Mouse (Mus musculus) forebrain, embryonic 15.5 days (tissue): ENCODE measurements at regions not wholly inside any gene's neighbourhood (a gene's known extent, or its start where the extent isn't known, plus 50 kb on each side); places are given as distances from the start of the nearest gene placed in this dataset.

Source experiments
- ATAC-seq: fragments of 200-750 bp; cut with Nextera tagmentation; replicated peaks from 2 replicates; pipeline ENCODE4 v1.8.0; 2017; ENCODE audit warnings: mild to moderate bottlenecking, moderate TSS enrichment, moderate library complexity
- H3K27ac ChIP-seq: fragments of 300-500 bp; sonication (generic); replicated peaks from 2 replicates; pipeline ENCODE4 v1.5.1; 2015; ENCODE audit warnings: mild to moderate bottlenecking, inconsistent platforms
- H3K27me3 ChIP-seq: fragments of 300-500 bp; sonication (generic); 2 replicates; pipeline ENCODE4 v1.6.1; 2015; ENCODE audit warnings: inconsistent platforms
- H3K36me3 ChIP-seq: fragments of 300-500 bp; sonication (generic); 2 replicates; pipeline ENCODE4 v1.6.1; 2015; ENCODE audit warnings: mild to moderate bottlenecking, inconsistent platforms
- H3K4me1 ChIP-seq: fragments of 300-500 bp; sonication (generic); 2 replicates; pipeline ENCODE4 v1.6.1; 2015; ENCODE audit warnings: inconsistent platforms
- H3K4me2 ChIP-seq: fragments of 300-500 bp; sonication (generic); replicated peaks from 2 replicates; pipeline ENCODE4 v1.6.1; 2015; ENCODE audit warnings: mild to moderate bottlenecking, inconsistent platforms
- H3K4me3 ChIP-seq: fragments of 300-500 bp; sonication (generic); 2 replicates; pipeline ENCODE4 v1.5.1; 2015; ENCODE audit warnings: mild to moderate bottlenecking, inconsistent platforms
- H3K9ac ChIP-seq: fragments of 300-500 bp; sonication (generic); replicated peaks from 2 replicates; pipeline ENCODE4 v1.6.1; 2015; ENCODE audit warnings: mild to moderate bottlenecking, inconsistent platforms
- H3K9me3 ChIP-seq: fragments of 300-500 bp; sonication (generic); 2 replicates; pipeline ENCODE4 v1.6.1; 2016; ENCODE audit warnings: inconsistent platforms
- WGBS: fragments of 180-500 bp; shearing (Covaris S2); methylation state at CpG from one replicate; pipeline ENCODE4 v1.1.7; 2015; ENCODE audit warnings: mixed read lengths; 5-methylcytosine and 5-hydroxymethylcytosine counted together

DNA sequence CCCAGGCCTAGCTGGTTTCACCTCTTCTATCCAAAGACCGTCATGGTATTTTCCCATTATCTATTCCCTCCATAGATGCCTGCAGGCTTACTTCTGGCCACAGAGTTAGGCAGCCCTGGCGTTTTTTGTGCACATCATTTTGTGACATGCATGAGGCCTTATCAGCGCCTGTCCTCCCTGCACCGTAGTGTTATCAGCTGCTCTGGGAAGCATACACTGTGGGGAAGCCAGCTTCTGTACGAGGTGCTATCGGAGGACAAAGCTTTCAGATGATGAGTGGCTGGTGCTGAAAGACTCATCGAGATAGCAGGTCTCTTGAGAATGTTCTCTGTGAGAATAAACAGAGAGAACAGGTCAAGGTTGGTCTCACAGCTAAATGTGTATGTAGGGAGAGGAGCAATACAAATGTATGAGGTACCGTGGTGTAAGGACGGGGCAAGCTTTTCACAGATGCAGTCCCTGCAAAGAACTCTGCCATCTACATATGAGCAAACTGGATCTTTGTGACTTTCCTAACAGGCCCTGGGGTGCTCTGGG, 190.0 kb upstream of the Tshz3 start:
- ATAC-seq, result no peak
- H3K9ac ChIP-seq, result no peak overlapping the region
- no peaks in the 10 kb centered on the region for H3K36me3 ChIP-seq
- 91% methylated on average over 9 of the region's 9 CpGs for WGBS
- peaks cover 23% of the 10 kb centered on the region for H3K4me1 ChIP-seq
- H3K27ac ChIP-seq, result no peak overlapping the region
- H3K9me3 ChIP-seq, result no peaks in the 10 kb centered on the region
- no peaks in the 10 kb centered on the region for H3K27me3 ChIP-seq
- H3K4me2 ChIP-seq, result no peak overlapping the region
- H3K4me3 ChIP-seq, result no peak overlapping the region

DNA sequence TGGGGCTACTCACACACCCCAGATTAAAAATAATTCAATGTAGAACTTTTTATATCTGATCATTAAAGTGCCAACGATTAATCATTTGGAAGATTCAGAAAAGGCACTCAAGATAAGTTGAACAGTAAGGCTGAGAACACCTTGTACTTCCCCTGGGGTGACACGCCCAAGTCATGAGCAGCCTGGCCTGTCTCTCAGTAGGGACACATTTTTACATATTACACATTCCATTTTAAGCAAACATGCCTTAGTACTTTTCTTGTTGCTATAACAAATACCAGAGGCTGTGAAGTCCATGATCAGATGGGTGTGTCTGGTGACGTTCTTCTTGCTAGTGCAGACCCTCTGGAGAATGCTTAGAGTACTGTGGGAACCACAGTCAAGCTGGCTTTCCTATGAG, 184.2 kb upstream of the Tshz3 start:
- ATAC-seq, result no peak
- Histone ChIP-seq H3K9ac (no peak overlapping the region), H3K4me1 (no peaks in the 10 kb centered on the region), H3K4me2 (no peak overlapping the region), H3K36me3 (no peaks in the 10 kb centered on the region), H3K27ac (no peak overlapping the region), H3K9me3 (no peaks in the 10 kb centered on the region), H3K27me3 (no peaks in the 10 kb centered on the region), H3K4me3 (no peak overlapping the region)
- WGBS, result 90% methylated on average over 3 of the region's 3 CpGs

DNA sequence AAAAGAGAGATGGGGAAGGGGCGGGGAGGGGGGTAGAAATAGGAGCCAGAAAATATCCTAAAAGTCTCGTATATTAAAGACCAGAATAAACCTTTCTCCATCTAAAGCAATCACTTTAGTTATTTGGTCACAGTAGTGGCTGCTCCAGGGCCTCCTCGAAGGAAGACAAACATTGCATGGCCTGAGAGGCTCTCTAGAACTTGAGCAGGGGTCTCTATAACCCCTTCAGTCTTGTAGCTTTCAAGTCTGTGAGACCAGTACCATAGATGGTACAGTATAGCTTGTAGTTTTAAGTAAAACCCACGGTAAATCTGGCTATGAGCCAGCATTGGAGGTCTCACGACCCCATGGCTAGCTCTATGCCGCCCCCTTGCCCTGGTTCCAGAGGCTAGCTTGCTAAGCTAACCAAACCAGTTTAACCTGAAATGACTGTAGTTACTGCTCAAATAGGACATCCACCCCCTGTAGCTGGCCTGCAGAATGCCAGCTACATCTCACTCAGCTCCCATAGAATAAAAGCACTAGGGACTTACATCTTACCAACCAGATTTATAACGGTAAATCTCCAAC, 181.7 kb upstream of the Tshz3 start:
- Histone ChIP-seq H3K4me2 (no peak overlapping the region), H3K9me3 (no peaks in the 10 kb centered on the region), H3K27me3 (no peaks in the 10 kb centered on the region), H3K9ac (no peak overlapping the region), H3K4me1 (no peaks in the 10 kb centered on the region), H3K27ac (no peak overlapping the region), H3K4me3 (no peak overlapping the region), H3K36me3 (no peaks in the 10 kb centered on the region)
- no peak for ATAC-seq
- WGBS, result 71% methylated on average over 7 of the region's 7 CpGs

DNA sequence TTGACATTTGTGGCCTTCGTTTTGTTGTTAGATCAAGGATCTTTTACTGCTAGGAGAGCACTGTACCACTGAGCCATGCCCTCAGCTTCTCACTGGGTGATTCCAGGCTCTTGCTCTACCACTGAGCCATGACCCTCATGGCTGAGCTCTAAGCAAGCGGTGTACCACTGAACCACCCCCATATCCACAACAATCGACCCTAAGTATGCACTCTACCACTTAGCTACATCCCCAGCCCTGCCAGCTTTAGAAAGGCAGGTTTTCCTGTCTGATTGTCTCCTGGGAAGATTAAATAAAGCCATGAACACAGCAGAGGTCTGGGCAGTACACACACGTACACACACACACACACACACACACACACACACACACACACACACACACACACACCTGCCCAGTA, 178.9 kb upstream of the Tshz3 start:
- 84% methylated on average over 4 of the region's 4 CpGs for WGBS
- Histone ChIP-seq H3K36me3 (no peaks in the 10 kb centered on the region), H3K4me1 (0 out of 2 replicates have a peak, but pooled peaks cover 2% of the 10 kb centered on the region), H3K4me3 (no peak overlapping the region), H3K4me2 (no peak overlapping the region), H3K27ac (no peak overlapping the region), H3K27me3 (no peaks in the 10 kb centered on the region), H3K9me3 (no peaks in the 10 kb centered on the region), H3K9ac (no peak overlapping the region)
- ATAC-seq, result no peak

DNA sequence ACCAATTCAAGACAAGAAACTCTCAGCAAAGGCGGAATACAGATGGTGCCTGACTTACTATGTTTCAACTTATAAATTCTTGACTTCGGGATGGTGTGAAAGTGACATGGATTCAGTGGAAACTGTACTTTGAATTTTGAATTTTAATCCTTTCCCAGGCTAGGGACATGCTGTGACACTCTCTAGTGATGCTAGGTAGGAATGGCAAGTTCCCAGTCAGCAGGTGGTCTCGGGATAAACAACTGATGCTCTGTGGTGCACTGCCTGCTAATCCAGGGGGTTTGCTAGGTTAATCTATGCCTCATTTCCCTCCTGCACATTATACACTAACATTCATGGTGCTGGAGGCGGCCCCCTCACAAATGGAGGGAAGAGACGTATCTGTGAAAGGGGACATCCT, 175.0 kb upstream of the Tshz3 start:
- Histone ChIP-seq H3K27ac (no peak overlapping the region; the same call in 1 of the 2 replicates), H3K27me3 (no peaks in the 10 kb centered on the region), H3K4me3 (no peak overlapping the region), H3K36me3 (no peaks in the 10 kb centered on the region), H3K9me3 (no peaks in the 10 kb centered on the region), H3K4me2 (no peak overlapping the region), H3K4me1 (0 out of 2 replicates have a peak, but pooled peaks cover 2% of the 10 kb centered on the region), H3K9ac (no peak overlapping the region)
- no peak for ATAC-seq
- WGBS, result 53% methylated on average over 5 of the region's 5 CpGs

DNA sequence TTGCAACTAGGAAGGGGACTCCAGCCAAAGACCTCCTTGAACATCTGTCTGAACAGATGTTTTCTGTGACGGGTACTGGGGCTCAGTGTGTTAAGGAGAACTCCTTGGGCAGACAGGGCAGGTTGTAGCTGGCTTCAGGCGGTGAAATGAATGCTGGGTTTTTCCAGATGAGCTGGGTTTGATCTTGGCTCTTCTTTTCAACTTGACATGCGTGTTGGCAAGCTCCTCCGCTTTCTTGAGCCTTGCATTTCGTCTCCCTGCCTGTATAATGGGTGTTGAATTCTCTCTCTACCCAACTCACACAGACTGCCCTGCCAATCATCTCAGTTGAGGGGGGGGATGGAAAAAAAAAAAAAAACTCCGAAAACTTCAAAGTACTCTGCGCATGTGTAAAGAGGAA, 171.8 kb upstream of the Tshz3 start:
- WGBS, result 47% methylated on average over 7 of the region's 7 CpGs
- ATAC-seq, result peak; percentile 41; the same call in 1 of the 2 replicates
- no peak overlapping the region for H3K4me3 ChIP-seq

DNA sequence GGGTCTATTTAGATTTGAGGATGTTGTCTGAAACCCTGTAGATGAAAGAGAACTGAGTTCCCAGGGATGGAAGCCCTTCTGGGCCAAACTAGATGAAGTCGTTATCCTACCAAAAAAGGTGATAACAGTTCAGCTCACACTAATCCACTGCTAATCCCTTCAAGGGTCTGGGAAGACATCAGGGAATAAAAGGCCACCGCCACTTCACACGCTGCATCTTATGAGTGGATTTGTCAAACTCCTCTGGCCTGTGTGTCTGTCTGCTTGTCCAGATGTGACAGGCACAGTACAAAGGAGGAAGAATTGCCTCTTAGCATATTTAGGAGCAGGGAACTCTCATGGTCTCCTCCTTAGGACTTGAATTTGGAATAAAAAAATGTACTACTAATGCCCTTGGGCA, 171.2 kb upstream of the Tshz3 start:
- Histone ChIP-seq H3K9me3 (no peaks in the 10 kb centered on the region), H3K36me3 (no peaks in the 10 kb centered on the region), H3K27me3 (no peaks in the 10 kb centered on the region), H3K4me2 (no peak overlapping the region), H3K4me3 (no peak overlapping the region), H3K4me1 (peaks cover 10% of the 10 kb centered on the region), H3K9ac (no peak overlapping the region), H3K27ac (no peak overlapping the region)
- ATAC-seq, result no peak
- WGBS, result 19% methylated on average over 3 of the region's 3 CpGs

More for the DNA sequence above, 171.8 kb upstream of the Tshz3 start:
- Histone ChIP-seq H3K4me2 (no peak overlapping the region), H3K36me3 (no peaks in the 10 kb centered on the region), H3K27me3 (no peaks in the 10 kb centered on the region), H3K27ac (no peak overlapping the region), H3K4me1 (peaks cover 10% of the 10 kb centered on the region), H3K9me3 (no peaks in the 10 kb centered on the region), H3K9ac (no peak overlapping the region)

DNA sequence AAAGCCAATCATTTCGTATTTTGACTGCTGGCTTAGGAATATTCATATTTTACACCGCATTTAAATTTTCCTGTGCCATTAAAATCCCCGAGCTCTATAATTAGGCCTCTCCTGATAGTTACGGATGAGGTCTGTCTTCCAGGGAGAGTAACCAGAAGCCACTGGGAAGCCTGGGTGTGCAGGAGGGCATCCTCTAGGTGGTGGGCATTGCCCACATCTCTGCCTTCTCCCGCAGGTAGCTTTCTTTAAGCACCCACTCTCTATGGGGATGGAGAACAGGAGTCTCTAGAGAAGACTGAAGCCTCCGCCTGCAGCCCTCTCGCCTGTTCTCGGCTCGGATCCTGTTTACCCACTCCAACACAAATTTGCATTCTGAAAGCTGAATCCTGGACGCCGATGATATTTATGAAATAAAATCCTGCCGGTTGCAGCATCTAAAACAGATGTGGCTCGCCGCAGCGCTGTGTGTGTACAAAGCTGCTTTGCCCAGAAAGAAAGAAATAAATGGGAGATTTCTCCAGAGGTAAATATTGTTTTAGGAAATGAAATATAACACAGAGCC, 168.3 kb upstream of the Tshz3 start:
- Histone ChIP-seq H3K9ac (no peak overlapping the region), H3K36me3 (no peaks in the 10 kb centered on the region), H3K4me3 (no peak overlapping the region), H3K4me1 (peaks cover 8% of the 10 kb centered on the region), H3K4me2 (no peak overlapping the region), H3K27ac (peak overlapping the region; percentile 65), H3K9me3 (no peaks in the 10 kb centered on the region), H3K27me3 (no peaks in the 10 kb centered on the region)
- 61% methylated on average over 15 of the region's 15 CpGs for WGBS
- ATAC-seq, result no peak; the same call in 1 of the 2 replicates

DNA sequence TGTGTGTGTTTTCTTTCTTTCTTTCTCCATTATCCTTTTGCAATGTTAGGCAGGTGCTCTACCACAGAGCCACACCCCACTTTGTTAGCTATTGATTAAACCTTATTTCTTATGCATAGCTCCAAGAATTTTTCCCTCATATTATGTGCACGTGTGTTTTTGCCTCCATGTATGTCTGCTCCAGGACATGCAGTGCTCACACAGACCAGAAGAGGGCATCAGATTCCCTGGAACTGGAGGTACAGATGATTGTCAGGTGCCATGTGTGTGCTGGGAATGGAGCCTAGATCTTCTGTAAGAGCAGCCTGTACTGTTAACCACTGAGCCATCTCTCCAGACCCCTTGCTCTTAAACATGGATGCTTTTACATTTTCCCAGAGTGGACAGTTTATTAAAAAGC, 166.4 kb upstream of the Tshz3 start:
- H3K27ac ChIP-seq, result no peak overlapping the region
- H3K4me2 ChIP-seq, result no peak overlapping the region
- no peaks in the 10 kb centered on the region for H3K27me3 ChIP-seq
- H3K36me3 ChIP-seq, result no peaks in the 10 kb centered on the region
- 71% methylated on average over 1 of the region's 1 CpGs for WGBS
- peaks cover 8% of the 10 kb centered on the region for H3K4me1 ChIP-seq
- no peak overlapping the region for H3K4me3 ChIP-seq
- H3K9ac ChIP-seq, result no peak overlapping the region
- no peak for ATAC-seq
- H3K9me3 ChIP-seq, result no peaks in the 10 kb centered on the region

DNA sequence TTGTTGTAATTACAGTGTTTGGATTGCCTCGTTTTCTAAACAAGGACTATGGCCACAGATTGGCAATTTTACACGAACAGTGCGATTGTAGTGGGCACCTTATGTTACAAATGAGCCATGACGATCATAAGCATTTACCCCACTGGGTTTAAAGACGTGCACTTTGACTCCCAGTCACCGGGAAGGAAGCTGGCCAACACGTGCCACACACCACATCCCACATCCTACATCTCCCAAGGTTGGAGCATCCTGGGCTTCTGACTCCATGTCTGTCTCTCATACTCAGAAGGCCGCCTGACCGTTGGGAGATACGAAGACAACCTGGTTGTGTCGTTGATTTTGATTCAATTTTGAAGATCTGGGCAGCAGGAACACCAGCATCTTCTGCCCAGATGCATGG, 159.8 kb upstream of the Tshz3 start:
- Histone ChIP-seq H3K36me3 (no peaks in the 10 kb centered on the region), H3K27ac (no peak overlapping the region), H3K27me3 (no peaks in the 10 kb centered on the region), H3K4me2 (no peak overlapping the region), H3K4me3 (no peak overlapping the region), H3K9ac (no peak overlapping the region), H3K4me1 (peaks cover 4% of the 10 kb centered on the region; the same call in 1 of the 2 replicates), H3K9me3 (no peaks in the 10 kb centered on the region)
- no peak for ATAC-seq
- 63% methylated on average over 11 of the region's 11 CpGs for WGBS

DNA sequence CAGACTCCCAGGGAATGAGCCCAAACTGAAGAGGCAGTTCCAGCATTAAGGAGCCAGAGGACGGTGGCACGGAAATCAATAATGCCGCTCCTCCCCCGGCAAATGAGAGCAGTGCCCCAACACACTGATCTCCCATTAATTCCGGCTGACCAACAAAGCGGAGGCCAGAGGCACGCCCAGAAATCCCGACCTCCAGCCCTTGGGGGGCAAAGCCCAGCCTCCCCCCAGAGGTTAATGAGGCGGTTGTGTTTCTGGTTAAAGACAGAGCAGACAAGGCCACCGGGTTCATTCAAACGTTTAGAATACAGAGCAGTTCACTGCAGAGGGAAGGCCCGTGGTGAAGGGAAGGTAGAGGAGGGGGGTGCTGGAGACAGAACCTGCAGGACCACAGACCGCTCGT, 149.9 kb upstream of the Tshz3 start:
- H3K36me3 ChIP-seq, result no peaks in the 10 kb centered on the region
- no peaks in the 10 kb centered on the region for H3K27me3 ChIP-seq
- peaks cover 5% of the 10 kb centered on the region for H3K4me1 ChIP-seq
- no peak overlapping the region for H3K9ac ChIP-seq
- ATAC-seq, result no peak
- H3K27ac ChIP-seq, result no peak overlapping the region
- 10% methylated on average over 14 of the region's 14 CpGs for WGBS
- H3K4me2 ChIP-seq, result no peak overlapping the region
- H3K9me3 ChIP-seq, result no peaks in the 10 kb centered on the region
- no peak overlapping the region for H3K4me3 ChIP-seq

DNA sequence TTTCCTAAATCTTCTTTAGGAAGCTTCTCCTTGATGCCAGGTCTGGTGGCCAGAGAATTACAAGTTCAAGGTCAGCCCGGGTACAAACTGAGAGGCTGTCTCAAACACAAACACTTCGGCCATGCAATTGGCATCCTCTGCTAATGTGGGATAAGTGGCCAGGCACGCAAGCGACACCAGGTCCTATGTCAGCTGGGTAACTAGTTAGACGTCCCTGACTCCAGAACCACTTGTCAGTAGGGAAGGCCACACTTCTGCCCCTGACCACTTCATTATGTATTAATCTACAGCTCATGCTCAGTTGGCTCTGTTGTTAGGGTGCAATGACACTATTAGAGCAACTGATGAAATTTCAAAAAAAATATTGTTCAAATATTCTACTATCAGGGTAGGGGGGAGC, 149.5 kb upstream of the Tshz3 start:
- Histone ChIP-seq H3K4me1 (peaks cover 7% of the 10 kb centered on the region), H3K36me3 (no peaks in the 10 kb centered on the region), H3K9me3 (no peaks in the 10 kb centered on the region), H3K27ac (no peak overlapping the region), H3K4me3 (no peak overlapping the region), H3K4me2 (no peak overlapping the region), H3K27me3 (no peaks in the 10 kb centered on the region), H3K9ac (no peak overlapping the region)
- ATAC-seq, result no peak
- WGBS, result 70% methylated on average over 5 of the region's 5 CpGs

DNA sequence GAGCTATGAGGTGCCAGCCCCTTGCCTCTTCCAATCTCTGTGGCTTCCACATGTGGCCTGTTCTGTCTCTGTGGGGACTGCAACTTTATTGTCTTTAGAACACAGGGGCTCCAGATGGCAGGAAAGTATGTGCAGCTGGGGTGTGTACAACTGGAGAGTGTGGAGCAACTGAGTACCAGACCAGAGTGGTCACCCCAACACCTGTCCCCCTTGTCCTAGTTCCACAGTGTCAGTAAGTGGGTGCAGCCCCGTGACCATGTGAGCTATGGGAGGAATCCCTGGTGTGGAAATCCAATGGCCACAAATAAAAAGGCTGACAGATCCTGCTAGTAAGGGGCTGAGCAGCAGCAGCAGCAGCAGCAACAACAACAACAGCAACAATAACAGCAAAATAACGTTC, 126.9 kb upstream of the Tshz3 start:
- Histone ChIP-seq H3K9me3 (no peaks in the 10 kb centered on the region), H3K27ac (no peak overlapping the region), H3K9ac (no peak overlapping the region), H3K4me1 (no peaks in the 10 kb centered on the region), H3K36me3 (no peaks in the 10 kb centered on the region), H3K27me3 (no peaks in the 10 kb centered on the region), H3K4me2 (no peak overlapping the region), H3K4me3 (no peak overlapping the region)
- WGBS, result 87% methylated on average over 2 of the region's 2 CpGs
- no peak for ATAC-seq
